Mouse (Mus musculus): ENCODE data around the gene Washc4. TPM values are rescaled to one million over a fixed set of nuclear protein-coding genes. Genes with fewer than 3 reads are reported as not detected.
A peak's percentile ranks its signal among the peaks of the same experiment; 100 is the strongest.

Washc4 gene
- polyA plus RNA-seq, 1 experiment from 2014 or later = 44.8 TPM

GRCm38 (mm10) chr10:83634461-83634860, 90.9 kb downstream of the Washc4 start:
- DNase-seq (ENCODE audit: low spot score) = peak; percentile 39

GRCm38 (mm10) chr10:83636191-83636590, 92.6 kb downstream of the Washc4 start:
- no peak for DNase-seq (ENCODE audit: low spot score)

- no peak for DNase-seq (ENCODE audit: low spot score)
These were observed 93.7 kb downstream of the Washc4 start for GRCm38 (mm10) chr10:83637295-83637694.

- no peak for DNase-seq (ENCODE audit: low spot score)
These were observed 96.4 kb downstream of the Washc4 start for GRCm38 (mm10) chr10:83639881-83640386.

- DNase-seq (ENCODE audit: low spot score) = no peak
These were observed 98.1 kb downstream of the Washc4 start for GRCm38 (mm10) chr10:83641641-83642040.

- peak; percentile 17 for DNase-seq (ENCODE audit: low spot score)
These were observed 100.6 kb downstream of the Washc4 start for GRCm38 (mm10) chr10:83644167-83644566.

GRCm38 (mm10) chr10:83644865-83645715, 101.5 kb downstream of the Washc4 start:
- no peak for DNase-seq (ENCODE audit: low spot score)

GRCm38 (mm10) chr10:83645716-83645990, 102.1 kb downstream of the Washc4 start:
- no peak for DNase-seq (ENCODE audit: low spot score)

Other genes with a start within 250 kb of the Washc4 start
- 0.22 and 0.39 TPM in 2 replicates for gene Slc41a2, start 205.9 kb upstream of the Washc4 start, polyA plus RNA-seq (2015; fragmentation: Nextera tagmentation; extraction: Ambion mirVana)
- 0.63 and 0.66 TPM in 2 replicates for gene D10Wsu102e, start 183.5 kb upstream of the Washc4 start, polyA plus RNA-seq (2015; fragmentation: Nextera tagmentation; extraction: Ambion mirVana)
- gene Aldh1l2, start 9.6 kb upstream of the Washc4 start, polyA plus RNA-seq (2015; fragmentation: Nextera tagmentation; extraction: Ambion mirVana) = 0.22 and 0.37 TPM in 2 replicates
- gene Appl2, start 105.0 kb downstream of the Washc4 start, polyA plus RNA-seq (2015; fragmentation: Nextera tagmentation; extraction: Ambion mirVana) = 7.5 and 9.3 TPM in 2 replicates
- 72.5 and 75.0 TPM in 2 replicates for gene 1500009L16Rik, start 179.1 kb downstream of the Washc4 start, polyA plus RNA-seq (2015; fragmentation: Nextera tagmentation; extraction: Ambion mirVana)

All from thymus, postnatal 0 days (tissue).